Mouse (Mus musculus): ENCODE results near the gene Slfn9. TPM values are rescaled to one million over a fixed set of nuclear protein-coding genes. Genes with fewer than 3 reads are reported as not detected.

The Slfn9 gene
- total RNA-seq, 1 experiment from 2014 or later, result 7.7 TPM

Other genes with a start within 250 kb of the Slfn9 start
- 0.29 to 0.64 TPM in 2 of 3 replicates, not detected in the other for gene Cct6b, start 227.5 kb downstream of the Slfn9 start, total RNA-seq (2017)
- gene Zfp830, start 227.5 kb downstream of the Slfn9 start, total RNA-seq (2017), result 57.6 to 66.5 TPM (median 64.7 TPM) in 3 replicates
- 18.8 to 33.3 TPM (median 29.5 TPM) in 3 replicates for gene Lig3, start 210.7 kb downstream of the Slfn9 start, total RNA-seq (2017)
- 13.3 to 17.8 TPM (median 16.3 TPM) in 3 replicates for gene Rffl, start 120.6 kb downstream of the Slfn9 start, total RNA-seq (2017)
- 7.7 to 17.1 TPM (median 16.1 TPM) in 3 replicates for gene Rad51d, start 101.2 kb downstream of the Slfn9 start, total RNA-seq (2017)
- not detected in 3 replicates for gene Fndc8, start 99.7 kb downstream of the Slfn9 start, total RNA-seq (2017)
- gene Nle1, start 83.4 kb downstream of the Slfn9 start, total RNA-seq (2017), result 0.85 to 13.1 TPM (median 3.6 TPM) in 3 replicates
- gene Unc45b, start 81.3 kb downstream of the Slfn9 start, total RNA-seq (2017), result not detected in 3 replicates
- 16.5 to 25.2 TPM (median 20.3 TPM) in 3 replicates for gene Slfn5, start 40.5 kb downstream of the Slfn9 start, total RNA-seq (2017)
- gene Slfn8, start 29.0 kb upstream of the Slfn9 start, total RNA-seq (2017), result 32.7 to 79.3 TPM (median 34.1 TPM) in 3 replicates
- gene Slfn2, start 73.3 kb upstream of the Slfn9 start, total RNA-seq (2017), result 546 to 771 TPM (median 642 TPM) in 3 replicates
- gene Slfn1, start 125.0 kb upstream of the Slfn9 start, total RNA-seq (2017), result 23.8 to 42.1 TPM (median 29.4 TPM) in 3 replicates
- 1.9 to 3.6 TPM (median 2.7 TPM) in 3 replicates for gene Slfn4, start 183.4 kb upstream of the Slfn9 start, total RNA-seq (2017)
- gene Slfn3, start 199.5 kb upstream of the Slfn9 start, total RNA-seq (2017), result 3.3 to 5.2 TPM (median 3.9 TPM) in 3 replicates